Mouse (Mus musculus) neural tube, embryonic 13.5 days (tissue): ENCODE measurements at regions not wholly inside any gene's neighbourhood (a gene's known extent, or its start where the extent isn't known, plus 50 kb on each side); places are given as distances from the start of the nearest gene placed in this dataset.

Source experiments
- ATAC-seq: fragments of 200-750 bp; cut with Nextera tagmentation; 2 replicates; pipeline ENCODE4 v1.8.0; 2017; ENCODE audit warnings: low read depth, mild to moderate bottlenecking, moderate TSS enrichment, moderate library complexity
- H3K27ac ChIP-seq: fragments of 300-500 bp; sonication (generic); replicated peaks from 2 replicates; pipeline ENCODE4 v1.5.1; 2015; ENCODE audit warnings: moderate library complexity, mild to moderate bottlenecking, inconsistent platforms
- H3K27me3 ChIP-seq: fragments of 300-500 bp; sonication (generic); 2 replicates; pipeline ENCODE4 v1.6.1; 2015; ENCODE audit warnings: mild to moderate bottlenecking, inconsistent platforms
- H3K36me3 ChIP-seq: fragments of 300-500 bp; sonication (generic); 2 replicates; pipeline ENCODE4 v1.6.1; 2015; ENCODE audit warnings: mild to moderate bottlenecking, inconsistent platforms
- H3K4me1 ChIP-seq: fragments of 300-500 bp; sonication (generic); replicated peaks from 2 replicates; pipeline ENCODE4 v1.6.1; 2015; ENCODE audit warnings: inconsistent platforms
- H3K4me2 ChIP-seq: fragments of 300-500 bp; sonication (generic); 2 replicates; pipeline ENCODE4 v1.6.1; 2015; ENCODE audit warnings: inconsistent platforms, mild to moderate bottlenecking, moderate library complexity
- H3K4me3 ChIP-seq: fragments of 300-500 bp; sonication (generic); 2 replicates; pipeline ENCODE4 v1.5.1; 2015; ENCODE audit warnings: mild to moderate bottlenecking, inconsistent platforms
- H3K9ac ChIP-seq: fragments of 300-500 bp; sonication (generic); 2 replicates; pipeline ENCODE4 v1.6.1; 2015; ENCODE audit warnings: moderate library complexity, mild to moderate bottlenecking, inconsistent platforms
- H3K9me3 ChIP-seq: fragments of 300-500 bp; sonication (generic); 2 replicates; pipeline ENCODE4 v1.6.1; 2016; ENCODE audit warnings: inconsistent platforms
- WGBS: fragments of 180-500 bp; shearing (Covaris S2); methylation state at CpG from one replicate; pipeline ENCODE4 v1.1.7; 2015; 5-methylcytosine and 5-hydroxymethylcytosine counted together

DNA sequence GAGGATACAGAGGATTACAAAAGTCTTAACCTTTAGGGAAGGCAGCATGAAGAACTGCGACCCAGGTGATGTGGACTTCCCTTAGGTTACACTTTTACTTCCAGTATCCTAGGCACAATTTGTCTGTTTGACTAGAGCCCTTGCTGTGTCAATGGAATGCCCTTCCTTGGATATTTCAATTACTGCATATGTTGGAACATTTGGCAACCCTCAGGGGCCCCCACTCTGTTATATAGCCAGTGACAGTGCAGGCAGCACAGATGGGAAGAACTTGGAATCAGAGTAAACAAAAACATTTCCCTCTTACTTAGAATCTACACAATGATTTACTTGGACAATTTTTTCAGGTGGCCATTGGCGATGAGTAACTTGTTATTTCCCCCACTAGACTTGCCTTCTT is 82.4 kb downstream of the Izumo3 start:
- Histone ChIP-seq H3K27me3 (no peaks in the 10 kb centered on the region), H3K9me3 (0 out of 2 replicates have a peak, but pooled peaks cover 4% of the 10 kb centered on the region), H3K4me3 (no peak overlapping the region), H3K4me1 (no peaks in the 10 kb centered on the region), H3K36me3 (no peaks in the 10 kb centered on the region), H3K27ac (no peak overlapping the region), H3K4me2 (no peak overlapping the region), H3K9ac (no peak overlapping the region)
- ATAC-seq = no peak
- WGBS = 82% methylated on average over 2 of the region's 2 CpGs

DNA sequence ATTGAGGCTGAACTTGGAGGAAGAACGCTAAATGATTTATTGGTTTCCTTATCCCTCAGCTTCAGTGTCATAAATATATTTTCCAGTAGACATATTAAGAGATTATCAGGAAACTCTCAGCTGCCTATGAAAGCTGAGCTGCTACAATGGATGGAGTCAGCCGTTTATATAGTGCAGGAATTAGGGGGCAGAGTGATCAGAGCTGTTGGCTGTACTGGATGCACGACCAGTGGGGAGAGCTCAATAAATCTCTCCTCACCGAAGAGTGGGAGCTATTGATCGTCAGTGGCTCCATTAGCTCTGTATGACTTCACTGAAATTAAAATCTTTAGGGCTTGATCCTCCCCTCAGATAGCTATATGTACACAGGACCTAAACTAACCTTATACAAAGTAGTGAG is 86.1 kb downstream of the Izumo3 start:
- Histone ChIP-seq H3K4me3 (no peak overlapping the region), H3K27me3 (no peaks in the 10 kb centered on the region), H3K36me3 (no peaks in the 10 kb centered on the region), H3K9me3 (no peaks in the 10 kb centered on the region), H3K4me2 (no peak overlapping the region), H3K27ac (no peak overlapping the region; the same call in 1 of the 2 replicates), H3K4me1 (no peaks in the 10 kb centered on the region), H3K9ac (no peak overlapping the region)
- WGBS = 45% methylated on average over 5 of the region's 5 CpGs
- peak; percentile 69; the same call in 1 of the 2 replicates for ATAC-seq

DNA sequence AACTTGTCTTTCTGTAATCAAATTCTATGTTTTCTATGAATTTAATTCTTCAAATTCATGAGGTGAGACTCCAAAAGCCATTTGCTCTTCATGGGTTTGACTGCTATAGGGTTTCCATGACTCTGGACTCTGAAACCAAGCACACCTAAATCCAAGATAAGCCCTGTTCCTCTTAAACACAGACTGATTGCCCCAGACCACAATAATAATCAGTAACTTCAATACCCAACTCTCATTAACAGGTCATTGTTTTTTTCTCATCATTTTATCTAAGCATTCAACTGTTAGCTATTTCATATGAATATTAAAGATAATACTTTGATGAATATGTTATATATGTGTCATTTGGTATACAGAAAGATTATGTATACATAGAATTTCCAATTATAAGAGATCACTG is 92.1 kb downstream of the Izumo3 start:
- Histone ChIP-seq H3K4me2 (no peak overlapping the region), H3K27me3 (no peaks in the 10 kb centered on the region), H3K4me3 (no peak overlapping the region), H3K4me1 (no peaks in the 10 kb centered on the region), H3K9ac (no peak overlapping the region), H3K36me3 (no peaks in the 10 kb centered on the region), H3K27ac (no peak overlapping the region), H3K9me3 (no peaks in the 10 kb centered on the region)
- ATAC-seq = no peak

GRCm38 (mm10) chr4:92024498-92025113 is 122.4 kb downstream of the Izumo3 start:
- Histone ChIP-seq H3K27me3 (no peaks in the 10 kb centered on the region), H3K9me3 (no peaks in the 10 kb centered on the region), H3K4me2 (no peak overlapping the region), H3K4me3 (no peak overlapping the region), H3K27ac (no peak overlapping the region), H3K4me1 (no peaks in the 10 kb centered on the region), H3K9ac (no peak overlapping the region), H3K36me3 (no peaks in the 10 kb centered on the region)
- WGBS = 67% methylated on average over 3 of the region's 3 CpGs
- ATAC-seq = no peak

DNA sequence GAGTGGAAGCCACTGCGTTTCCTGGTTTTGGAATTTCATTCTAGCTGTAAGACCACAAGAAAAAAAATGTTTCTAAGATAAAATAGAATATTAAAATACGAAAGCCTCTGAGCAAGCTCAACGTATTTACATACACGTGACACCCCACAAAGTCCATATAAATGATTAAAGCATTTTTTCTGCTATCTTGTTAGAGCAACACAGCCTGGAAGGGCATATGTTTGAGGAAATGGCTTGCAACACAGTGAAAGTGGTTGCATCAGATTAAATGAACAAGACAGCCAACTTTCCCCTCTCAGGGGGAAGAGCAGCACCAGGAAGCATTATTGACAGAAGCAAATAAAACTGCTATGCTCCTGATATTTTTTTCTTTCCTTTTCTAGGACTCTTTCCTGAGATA is 146.8 kb downstream of the Izumo3 start:
- ATAC-seq = no peak

GRCm38 (mm10) chr4:91989381-91989780 is 157.7 kb downstream of the Izumo3 start:
- 75% methylated on average over 2 of the region's 2 CpGs for WGBS
- H3K36me3 ChIP-seq = no peaks in the 10 kb centered on the region
- no peak overlapping the region for H3K27ac ChIP-seq
- H3K4me3 ChIP-seq = no peak overlapping the region
- no peak overlapping the region for H3K4me2 ChIP-seq
- H3K27me3 ChIP-seq = no peaks in the 10 kb centered on the region
- H3K9me3 ChIP-seq = no peaks in the 10 kb centered on the region
- no peak overlapping the region for H3K9ac ChIP-seq
- no peak for ATAC-seq
- H3K4me1 ChIP-seq = no peaks in the 10 kb centered on the region

More for the DNA sequence above, 146.8 kb downstream of the Izumo3 start:
- Histone ChIP-seq H3K27ac (no peak overlapping the region), H3K36me3 (no peaks in the 10 kb centered on the region), H3K9me3 (no peaks in the 10 kb centered on the region), H3K9ac (no peak overlapping the region), H3K4me3 (no peak overlapping the region), H3K4me2 (no peak overlapping the region), H3K4me1 (no peaks in the 10 kb centered on the region), H3K27me3 (no peaks in the 10 kb centered on the region)
- 91% methylated on average over 4 of the region's 4 CpGs for WGBS
